Mouse (Mus musculus): Measurements from ENCODE around the gene Pknox1. TPM values are rescaled to one million over a fixed set of nuclear protein-coding genes. Genes with fewer than 3 reads are reported as not detected.

Gene Pknox1
- polyA plus RNA-seq, 1 experiment: 19.9 TPM

- H3K36me3 ChIP-seq (ENCODE audit: control insufficient read depth, insufficient read depth, low read length): no peaks in the 10 kb centered on the region
- DNase-seq: peak; percentile 62
- peaks cover 17% of the 10 kb centered on the region; the same call in 1 of the 2 replicates for H3K4me1 ChIP-seq (ENCODE audit: control insufficient read depth, insufficient read depth, low read length)
- H3K4me3 ChIP-seq (ENCODE audit: insufficient read depth, low read depth, low read length): peak overlapping the region; percentile 51; the same call in 1 of the 2 replicates
- 76% methylated on average over 11 of the region's 11 CpGs for WGBS
- TF ChIP-seq CTCF (conservative IDR thresholded peaks at IDR 0.05; ENCODE audit: insufficient read depth, insufficient read length, low read depth, low read length) (no peak), POLR2A (IDR thresholded peaks at IDR 0.05; ENCODE audit: low read depth, low read length) (no peak)
- H3K27ac ChIP-seq (ENCODE audit: insufficient read depth, low read depth, low read length): no peak overlapping the region
- no peaks in the 10 kb centered on the region for H3K27me3 ChIP-seq (replicated peaks; ENCODE audit: control insufficient read depth, insufficient read depth, low read length)
Measured at GRCm38 (mm10) chr17:31635781-31636180, 71.2 kb downstream of the Pknox1 start.

- no peak for TF ChIP-seq POLR2A (IDR thresholded peaks at IDR 0.05; ENCODE audit: low read depth, low read length)
- TF ChIP-seq CTCF (conservative IDR thresholded peaks at IDR 0.05; ENCODE audit: insufficient read depth, insufficient read length, low read depth, low read length): no peak
- Histone ChIP-seq H3K36me3 (ENCODE audit: control insufficient read depth, insufficient read depth, low read length) (no peaks in the 10 kb centered on the region), H3K4me1 (ENCODE audit: control insufficient read depth, insufficient read depth, low read length) (peaks cover 12% of the 10 kb centered on the region; the same call in 1 of the 2 replicates), H3K27ac (ENCODE audit: insufficient read depth, low read depth, low read length) (peak overlapping the region; percentile 34), H3K4me3 (ENCODE audit: insufficient read depth, low read depth, low read length) (peak overlapping the region; percentile 51), H3K27me3 (replicated peaks; ENCODE audit: control insufficient read depth, insufficient read depth, low read length) (no peaks in the 10 kb centered on the region)
- DNase-seq: no peak
- WGBS: 12% methylated on average over 45 of the region's 45 CpGs
Measured at GRCm38 (mm10) chr17:31636277-31636941, 71.9 kb downstream of the Pknox1 start.

- Histone ChIP-seq H3K4me1 (ENCODE audit: control insufficient read depth, insufficient read depth, low read length) (peaks cover 7% of the 10 kb centered on the region; the same call in 1 of the 2 replicates), H3K36me3 (ENCODE audit: control insufficient read depth, insufficient read depth, low read length) (no peaks in the 10 kb centered on the region), H3K27me3 (replicated peaks; ENCODE audit: control insufficient read depth, insufficient read depth, low read length) (no peaks in the 10 kb centered on the region), H3K27ac (ENCODE audit: insufficient read depth, low read depth, low read length) (peak within 1 kb of the TSS; percentile 58), H3K4me3 (ENCODE audit: insufficient read depth, low read depth, low read length) (peak within 1 kb of the TSS; percentile 51)
- no peak for TF ChIP-seq CTCF (conservative IDR thresholded peaks at IDR 0.05; ENCODE audit: insufficient read depth, insufficient read length, low read depth, low read length)
- peak; percentile 60 for TF ChIP-seq POLR2A (IDR thresholded peaks at IDR 0.05; ENCODE audit: low read depth, low read length)
- 7% methylated on average over 61 of the region's 61 CpGs for WGBS
- DNase-seq: peak; percentile 96
Measured at GRCm38 (mm10) chr17:31636942-31637811, 72.6 kb downstream of the Pknox1 start, which contains the start of gene Cbs. Gene Cbs (minus strand): TSS chr17:31637238.

GRCm38 (mm10) chr17:31637866-31638570, 73.5 kb downstream of the Pknox1 start:
- no peak overlapping the region for H3K4me3 ChIP-seq (ENCODE audit: insufficient read depth, low read depth, low read length)
- H3K36me3 ChIP-seq (ENCODE audit: control insufficient read depth, insufficient read depth, low read length): no peaks in the 10 kb centered on the region
- H3K27ac ChIP-seq (ENCODE audit: insufficient read depth, low read depth, low read length): peak overlapping the region; percentile 58; the same call in 1 of the 2 replicates
- WGBS: 61% methylated on average over 9 of the region's 9 CpGs
- peaks cover 7% of the 10 kb centered on the region; the same call in 1 of the 2 replicates for H3K4me1 ChIP-seq (ENCODE audit: control insufficient read depth, insufficient read depth, low read length)
- peak; percentile 55 for DNase-seq
- TF ChIP-seq CTCF (conservative IDR thresholded peaks at IDR 0.05; ENCODE audit: insufficient read depth, insufficient read length, low read depth, low read length): no peak
- TF ChIP-seq POLR2A (IDR thresholded peaks at IDR 0.05; ENCODE audit: low read depth, low read length): no peak
- no peaks in the 10 kb centered on the region for H3K27me3 ChIP-seq (replicated peaks; ENCODE audit: control insufficient read depth, insufficient read depth, low read length)

- no peaks in the 10 kb centered on the region for H3K27me3 ChIP-seq (replicated peaks; ENCODE audit: control insufficient read depth, insufficient read depth, low read length)
- no peak for TF ChIP-seq POLR2A (IDR thresholded peaks at IDR 0.05; ENCODE audit: low read depth, low read length)
- TF ChIP-seq CTCF (conservative IDR thresholded peaks at IDR 0.05; ENCODE audit: insufficient read depth, insufficient read length, low read depth, low read length): no peak
- no peak overlapping the region for H3K27ac ChIP-seq (ENCODE audit: insufficient read depth, low read depth, low read length)
- H3K4me1 ChIP-seq (ENCODE audit: control insufficient read depth, insufficient read depth, low read length): peaks cover 7% of the 10 kb centered on the region; the same call in 1 of the 2 replicates
- 48% methylated on average over 4 of the region's 4 CpGs for WGBS
- H3K36me3 ChIP-seq (ENCODE audit: control insufficient read depth, insufficient read depth, low read length): no peaks in the 10 kb centered on the region
- DNase-seq: peak; percentile 28
- H3K4me3 ChIP-seq (ENCODE audit: insufficient read depth, low read depth, low read length): no peak overlapping the region
Measured at GRCm38 (mm10) chr17:31639651-31640050, 75.1 kb downstream of the Pknox1 start.

- 62% methylated on average over 8 of the region's 8 CpGs for WGBS
- H3K27me3 ChIP-seq (replicated peaks; ENCODE audit: control insufficient read depth, insufficient read depth, low read length): no peaks in the 10 kb centered on the region
- DNase-seq: no peak
- H3K27ac ChIP-seq (ENCODE audit: insufficient read depth, low read depth, low read length): no peak overlapping the region
- H3K4me3 ChIP-seq (ENCODE audit: insufficient read depth, low read depth, low read length): no peak overlapping the region
- TF ChIP-seq POLR2A (IDR thresholded peaks at IDR 0.05; ENCODE audit: low read depth, low read length): no peak
- TF ChIP-seq CTCF (conservative IDR thresholded peaks at IDR 0.05; ENCODE audit: insufficient read depth, insufficient read length, low read depth, low read length): no peak
- peaks cover 6% of the 10 kb centered on the region; the same call in 1 of the 2 replicates for H3K4me1 ChIP-seq (ENCODE audit: control insufficient read depth, insufficient read depth, low read length)
- H3K36me3 ChIP-seq (ENCODE audit: control insufficient read depth, insufficient read depth, low read length): peaks cover 2% of the 10 kb centered on the region; the same call in 1 of the 2 replicates
Measured at GRCm38 (mm10) chr17:31642331-31642730, 77.8 kb downstream of the Pknox1 start.

Measured in kidney, adult 2 months (tissue).